Mouse (Mus musculus): ENCODE measurements around the gene Foxn3. TPM values are rescaled to one million over a fixed set of nuclear protein-coding genes. Genes with fewer than 3 reads are reported as not detected.
A peak's percentile ranks its signal among the peaks of the same experiment; 100 is the strongest.

Foxn3 gene
- total RNA-seq (2015; ENCODE audit: low replicate concordance), result 106 and 123 TPM in 2 replicates
- total RNA-seq (2017; ENCODE audit: low replicate concordance), result 52.2 and 58.2 TPM in 2 replicates

DNA sequence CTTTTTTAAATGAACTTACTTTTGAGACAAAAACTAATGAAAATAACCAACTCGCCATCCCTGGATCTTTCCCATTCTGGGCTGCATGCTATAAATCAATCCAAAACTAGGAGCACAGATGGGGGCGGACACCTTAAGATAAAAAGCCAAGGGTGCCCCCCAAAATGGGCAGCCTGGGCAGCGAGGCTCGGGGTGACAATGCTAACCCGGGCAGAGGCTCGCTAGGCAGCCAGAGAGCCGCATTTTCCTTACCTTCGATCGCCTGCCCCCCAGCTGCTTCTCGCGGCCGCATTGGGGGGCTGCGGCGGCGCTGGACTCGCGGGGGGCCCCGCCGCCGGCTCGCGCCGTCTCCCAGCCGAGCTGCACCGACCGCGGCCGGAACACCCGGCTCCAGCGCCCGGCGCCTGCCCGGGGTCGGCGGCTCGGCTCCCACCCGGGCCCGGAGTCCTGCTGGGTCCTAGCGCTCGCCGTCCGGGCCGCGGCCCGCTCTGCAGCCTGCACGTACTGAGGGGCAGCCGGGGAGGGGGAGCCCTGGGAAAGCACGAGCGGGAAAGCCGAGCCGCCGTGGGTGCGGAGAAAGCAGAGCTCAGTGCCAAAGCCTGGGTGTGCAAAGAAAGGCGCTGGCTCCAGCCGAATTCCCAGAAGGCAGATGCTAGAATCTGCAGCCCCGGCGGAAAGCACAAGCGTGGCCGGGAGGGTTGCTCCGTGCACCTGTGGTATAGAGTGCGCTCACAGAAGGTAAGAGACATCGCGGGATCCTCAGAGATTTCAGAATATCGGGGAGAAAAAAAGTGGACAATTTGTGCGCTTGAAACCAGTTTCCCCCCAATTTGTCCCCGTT, at the start of gene Foxn3:
Gene Foxn3 (minus strand): TSS at position 364 of the 841 bp plus-strand sequence.
- ATAC-seq (replicated peaks; ENCODE audit: low FRiP score, poor library complexity, severe bottlenecking), result 0 out of 2 replicates have a peak, but pooled peaks have one; percentile 52

DNA sequence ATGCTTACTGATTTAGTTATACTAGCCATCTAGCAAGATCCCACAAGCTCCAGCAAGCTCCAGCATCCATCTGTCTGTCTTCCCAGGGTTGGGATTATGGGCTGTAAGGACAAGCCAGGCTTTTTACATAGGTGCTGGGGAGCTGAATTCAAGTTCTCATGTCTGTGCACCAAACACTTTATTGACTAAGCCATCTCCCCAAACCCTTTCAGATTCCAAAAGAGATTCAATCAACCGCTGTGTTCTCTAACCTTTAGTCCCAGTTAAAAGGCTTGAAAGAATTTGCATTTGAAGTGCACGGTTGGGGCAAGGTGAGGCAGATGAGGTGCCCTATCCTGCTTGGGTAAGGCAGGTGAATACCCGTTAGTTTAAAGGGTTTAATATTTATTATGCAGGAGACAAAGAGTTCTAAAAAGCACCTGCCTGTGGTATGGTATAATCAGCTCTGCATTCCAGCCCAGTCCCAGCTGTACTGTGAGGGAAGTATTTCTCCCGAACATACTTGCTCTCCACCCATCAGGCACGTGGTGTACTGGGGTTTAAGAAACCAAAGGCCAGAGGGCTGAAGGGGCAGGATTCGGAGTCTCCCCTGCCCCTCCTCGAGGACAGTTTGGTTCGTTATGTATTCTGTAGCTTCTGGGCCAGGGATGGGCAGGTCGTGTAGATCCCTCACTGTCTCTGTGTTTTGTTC, 48.9 kb upstream of the Foxn3 start:
- no peak for ATAC-seq (replicated peaks; ENCODE audit: low FRiP score, poor library complexity, severe bottlenecking)

DNA sequence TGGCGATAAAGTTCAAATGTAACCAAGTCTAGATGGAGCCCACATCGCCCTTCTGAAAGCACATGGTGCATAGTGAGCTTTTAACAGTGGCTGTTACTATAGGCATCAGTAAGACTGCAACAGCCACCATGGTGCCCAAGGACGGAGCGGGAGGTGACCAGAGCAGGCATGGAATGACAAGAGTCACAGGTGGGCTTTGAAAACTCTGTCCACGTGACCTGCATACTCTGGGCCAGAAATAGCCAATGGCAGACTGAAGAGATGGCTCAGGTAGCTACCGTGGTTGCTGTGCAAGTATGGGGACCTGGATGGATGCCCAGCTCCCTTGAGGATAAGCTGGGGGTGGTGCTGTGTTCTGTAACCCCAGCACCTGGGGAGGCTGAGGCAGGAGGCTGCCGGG, 47.5 kb upstream of the Foxn3 start:
- ATAC-seq (replicated peaks; ENCODE audit: low FRiP score, poor library complexity, severe bottlenecking), result no peak

DNA sequence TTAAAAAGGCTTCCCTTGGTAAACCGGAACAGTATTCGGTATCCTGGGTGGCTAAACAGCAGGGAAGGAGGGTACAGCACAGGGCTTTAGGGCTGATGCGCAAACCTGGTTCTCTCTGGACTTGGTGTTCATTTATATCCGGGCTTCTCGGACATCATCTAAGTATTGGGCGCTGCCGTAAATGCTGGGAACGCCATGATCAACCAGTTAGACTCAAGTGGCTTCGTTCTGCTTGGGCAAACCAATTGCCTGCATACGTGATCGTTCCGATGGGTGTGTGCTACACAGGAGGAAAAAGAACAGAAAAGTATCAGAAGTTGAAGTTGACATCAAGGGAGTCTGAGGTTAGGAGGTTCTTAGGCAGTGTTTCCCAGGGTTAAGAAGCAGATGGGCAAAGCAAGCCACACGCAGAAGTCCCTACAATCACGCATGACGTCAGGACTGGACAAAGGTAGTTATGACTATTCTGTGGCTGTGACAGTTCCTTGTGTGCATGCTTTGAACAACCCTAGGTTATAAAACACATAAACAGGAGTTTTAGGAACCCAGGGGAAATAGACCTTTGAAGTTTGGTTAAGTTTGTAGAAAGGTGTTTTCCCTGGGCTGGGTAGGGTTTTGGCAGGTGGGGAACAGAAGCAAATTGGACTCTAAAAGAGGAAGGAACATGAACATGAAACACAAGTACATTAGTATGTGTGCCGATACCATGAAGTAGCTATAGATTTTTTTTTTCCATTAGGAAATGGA, 46.9 kb upstream of the Foxn3 start:
- ATAC-seq (replicated peaks; ENCODE audit: low FRiP score, poor library complexity, severe bottlenecking), result no peak

DNA sequence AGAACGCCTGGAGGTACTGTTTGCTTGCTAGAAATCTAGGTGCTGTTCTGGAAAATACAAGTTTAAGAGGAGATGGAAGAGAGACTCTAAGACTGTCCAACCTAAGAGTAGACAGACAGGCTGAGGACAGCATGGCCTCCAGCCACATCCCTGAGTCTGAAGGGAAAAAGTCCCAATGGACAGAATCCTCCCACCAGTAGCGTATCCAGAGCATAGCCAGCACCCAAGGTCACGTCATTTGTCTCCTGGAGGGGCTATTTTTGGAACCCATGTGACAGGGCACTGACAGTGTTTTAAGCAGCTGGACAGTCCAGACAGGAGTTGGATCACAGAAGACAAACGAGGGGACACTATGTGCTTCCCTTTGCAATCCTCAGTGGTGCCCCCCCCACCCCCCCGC, 46.3 kb upstream of the Foxn3 start:
- no peak for ATAC-seq (replicated peaks; ENCODE audit: low FRiP score, poor library complexity, severe bottlenecking)

DNA sequence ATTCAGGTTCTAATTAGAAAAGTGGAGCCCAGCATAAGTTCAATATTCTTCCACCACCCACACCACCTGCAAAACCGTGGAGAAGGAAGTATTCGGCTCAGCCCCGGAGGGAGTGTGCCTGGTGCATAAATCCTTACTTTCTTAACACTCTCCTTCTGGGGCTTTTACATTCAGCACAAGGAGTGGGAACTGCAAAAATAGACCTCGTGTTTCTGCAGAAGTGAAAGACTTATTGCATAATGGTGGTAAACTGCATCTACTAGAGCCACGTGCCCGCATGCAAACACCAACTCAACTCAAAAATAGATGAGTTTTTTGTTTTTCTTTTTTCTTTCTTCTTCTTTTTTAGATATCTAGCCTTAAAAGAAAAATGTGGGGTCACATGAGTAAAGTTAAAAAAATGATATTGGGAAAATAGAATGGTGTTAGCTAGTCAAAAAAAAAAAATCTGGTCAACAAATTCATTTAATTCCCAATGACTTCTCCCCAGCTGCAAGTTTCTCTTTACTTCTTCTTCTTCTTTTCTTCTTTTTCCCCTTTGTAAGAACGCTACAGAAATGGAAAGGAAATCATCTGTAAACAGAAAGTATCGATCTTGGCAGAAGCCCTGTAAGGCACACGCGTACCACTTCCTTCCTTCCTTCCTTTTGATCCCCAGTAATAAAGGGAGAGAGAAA, 45.0 kb upstream of the Foxn3 start:
- ATAC-seq (replicated peaks; ENCODE audit: low FRiP score, poor library complexity, severe bottlenecking), result no peak

DNA sequence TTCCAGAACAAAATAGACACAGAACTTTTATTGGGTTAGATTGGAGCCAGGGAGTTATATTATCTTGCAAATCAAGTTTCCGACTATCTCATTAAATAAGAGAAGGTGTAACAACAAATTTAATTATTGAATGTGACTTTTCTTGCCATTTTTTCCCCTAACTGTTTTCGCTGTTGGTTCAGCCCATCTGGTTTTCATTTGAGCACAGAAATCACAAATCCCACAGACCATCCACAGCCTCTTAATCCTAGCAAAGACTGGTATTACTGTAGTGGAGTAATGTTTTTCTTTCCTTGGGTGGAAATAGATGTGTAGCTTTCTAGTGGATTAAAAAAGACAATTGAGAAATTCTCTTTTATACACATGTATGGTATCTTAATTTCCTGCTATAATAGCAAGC, 40.0 kb upstream of the Foxn3 start:
- no peak for ATAC-seq (replicated peaks; ENCODE audit: low FRiP score, poor library complexity, severe bottlenecking)

DNA sequence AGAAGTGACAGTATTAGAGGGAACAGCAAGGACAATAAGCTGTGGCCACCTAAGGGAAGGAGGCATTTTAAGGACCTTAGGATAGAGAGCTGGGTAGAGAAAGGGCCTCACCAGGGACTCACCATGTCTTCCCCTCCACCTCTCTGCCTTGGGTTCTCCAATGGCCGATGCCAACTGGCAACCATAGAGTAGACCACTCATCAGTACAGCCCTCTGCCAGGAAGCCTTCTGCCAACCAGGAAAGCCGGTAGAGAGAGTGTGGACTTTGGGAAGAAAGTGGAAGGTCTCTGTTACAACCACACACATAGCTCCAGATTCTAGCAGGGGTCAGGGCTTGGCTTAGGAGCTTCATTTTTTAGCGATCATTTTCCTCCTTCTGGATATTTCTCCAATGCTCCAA, 38.5 kb upstream of the Foxn3 start:
- no peak for ATAC-seq (replicated peaks; ENCODE audit: low FRiP score, poor library complexity, severe bottlenecking)

DNA sequence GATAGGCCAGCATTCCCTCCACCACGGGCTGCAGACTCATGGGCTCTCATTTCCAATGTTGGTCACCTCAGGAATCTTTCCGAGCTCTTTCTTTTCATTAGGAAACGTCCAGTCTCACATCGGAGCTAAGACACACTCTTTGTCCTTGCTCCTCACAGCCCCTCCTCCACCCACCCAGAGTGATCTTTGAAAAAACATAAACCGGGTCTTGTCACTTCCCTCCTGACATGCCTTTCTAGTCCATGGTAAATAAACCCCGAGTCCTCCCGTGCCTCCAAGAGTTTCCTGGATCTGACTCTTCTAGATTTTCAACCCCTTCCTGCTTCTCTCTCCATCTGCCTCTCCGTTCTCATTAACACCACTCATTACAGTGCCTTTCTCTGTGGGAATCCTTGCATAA, 38.0 kb upstream of the Foxn3 start:
- no peak for ATAC-seq (replicated peaks; ENCODE audit: low FRiP score, poor library complexity, severe bottlenecking)

DNA sequence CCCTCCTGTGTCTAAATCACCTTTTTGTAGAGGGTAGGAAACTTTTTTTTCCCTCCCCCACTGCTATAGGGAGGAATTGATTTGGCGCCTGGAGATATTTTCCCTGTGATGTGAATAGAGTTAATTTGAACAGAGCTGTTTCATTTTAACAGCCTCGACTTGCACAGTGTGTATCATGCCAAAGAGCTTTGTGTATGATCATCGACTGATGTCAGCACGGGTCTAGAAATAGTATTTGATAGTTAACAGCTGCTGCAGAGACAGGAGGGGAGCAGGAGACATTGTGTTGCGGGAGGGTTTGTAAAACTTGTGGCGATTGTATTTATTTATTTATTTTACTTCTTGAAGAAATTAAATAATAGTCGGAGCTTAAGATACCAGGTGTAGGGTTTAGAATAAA, 36.2 kb upstream of the Foxn3 start:
- no peak for ATAC-seq (replicated peaks; ENCODE audit: low FRiP score, poor library complexity, severe bottlenecking)

DNA sequence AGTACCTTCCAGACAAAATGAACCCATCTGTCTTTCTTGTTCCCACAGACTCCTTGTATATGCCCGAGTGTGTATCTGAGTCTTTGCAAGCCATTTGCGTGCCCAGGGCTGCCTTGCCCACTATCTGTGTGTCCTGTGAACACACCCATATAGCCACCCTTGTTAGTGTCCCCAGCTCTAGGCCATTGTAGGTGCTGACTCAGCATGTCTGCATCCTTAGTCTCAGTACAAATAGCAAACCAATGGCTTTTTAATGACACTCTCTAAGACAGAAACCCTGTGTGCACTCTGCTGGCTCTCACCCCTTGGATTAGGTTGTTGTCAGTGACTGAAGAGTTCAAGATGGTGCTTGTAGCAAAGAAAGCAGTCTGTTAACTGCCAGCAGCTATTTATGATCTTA, 33.0 kb upstream of the Foxn3 start:
- no peak for ATAC-seq (replicated peaks; ENCODE audit: low FRiP score, poor library complexity, severe bottlenecking)

DNA sequence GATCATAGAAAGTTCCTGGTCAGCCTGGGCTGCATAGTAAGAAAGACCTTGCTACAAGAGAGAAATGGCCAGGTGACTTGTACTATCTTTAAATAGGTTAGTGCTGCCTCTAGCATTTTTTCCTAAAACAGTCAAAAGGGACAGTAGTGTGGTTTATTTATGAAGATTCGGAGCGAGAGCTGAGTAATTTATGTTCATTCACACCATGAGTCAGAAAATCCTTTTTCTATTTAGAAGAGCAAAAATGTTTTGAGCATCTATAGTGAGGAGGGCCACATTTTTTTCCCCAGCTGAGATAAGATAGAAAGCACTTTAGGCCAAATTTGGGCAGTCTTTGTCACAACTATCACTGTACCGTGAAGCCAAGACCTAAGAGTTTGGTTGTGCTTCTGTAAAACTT, 24.0 kb upstream of the Foxn3 start:
- ATAC-seq (replicated peaks; ENCODE audit: low FRiP score, poor library complexity, severe bottlenecking), result no peak

DNA sequence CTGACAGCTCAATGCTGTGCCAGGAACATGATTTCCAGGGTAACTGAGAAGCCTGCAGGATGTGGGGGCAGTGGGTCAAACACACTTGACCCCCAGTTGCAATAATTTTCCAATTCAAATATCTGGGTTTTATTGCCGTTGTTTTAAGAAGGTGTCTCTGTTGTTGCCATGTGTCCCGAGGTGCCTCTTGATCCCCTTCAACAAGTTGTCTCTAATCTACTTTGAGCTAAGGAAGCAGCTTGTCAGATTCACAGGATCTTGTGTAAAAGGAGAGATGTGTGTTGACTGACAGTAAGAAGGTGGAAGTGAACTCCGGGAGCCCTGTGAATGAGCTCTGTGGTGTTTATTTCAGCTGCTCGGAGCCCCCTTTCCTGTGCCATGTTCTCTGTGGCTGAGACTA, 16.6 kb upstream of the Foxn3 start:
- no peak for ATAC-seq (replicated peaks; ENCODE audit: low FRiP score, poor library complexity, severe bottlenecking)

DNA sequence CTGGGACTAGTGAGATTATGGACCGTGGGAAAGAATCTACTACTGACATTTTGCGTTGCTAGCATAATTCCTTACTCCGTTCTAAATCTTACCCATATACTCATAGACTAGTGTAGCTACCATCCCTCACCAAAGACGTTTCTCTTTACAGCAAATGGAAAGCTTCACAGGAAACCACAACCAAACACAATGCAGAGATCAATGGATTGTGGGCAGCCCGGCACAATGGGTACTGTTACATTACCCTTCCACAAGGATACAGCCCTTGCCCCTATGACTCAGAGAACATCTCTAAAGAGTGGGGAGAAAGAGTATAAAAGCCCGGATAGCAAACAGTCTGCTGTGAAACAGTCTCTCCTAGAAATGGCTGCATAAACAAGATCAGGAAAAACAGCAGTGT, 13.3 kb upstream of the Foxn3 start:
- ATAC-seq (replicated peaks; ENCODE audit: low FRiP score, poor library complexity, severe bottlenecking), result no peak

DNA sequence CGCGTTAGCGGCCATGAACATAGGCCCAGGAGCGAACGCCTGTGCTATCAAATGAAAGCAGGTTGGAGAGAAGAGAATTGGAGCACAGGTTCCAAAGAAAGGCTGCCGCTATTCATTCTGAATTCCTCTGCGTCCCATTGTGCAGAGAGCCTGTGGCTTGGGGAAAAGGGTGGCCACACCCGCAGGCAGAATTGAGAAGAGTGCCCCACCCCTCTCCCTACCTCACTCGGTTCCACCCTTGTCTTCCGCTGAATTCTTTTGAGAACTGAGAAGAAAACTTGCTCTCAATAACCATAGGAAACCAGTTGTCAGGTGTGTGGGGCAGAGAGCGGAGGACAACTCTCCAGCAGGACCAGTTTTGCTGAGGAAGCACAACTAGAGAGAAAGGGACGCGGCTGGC, 10.9 kb upstream of the Foxn3 start:
- no peak for ATAC-seq (replicated peaks; ENCODE audit: low FRiP score, poor library complexity, severe bottlenecking)

DNA sequence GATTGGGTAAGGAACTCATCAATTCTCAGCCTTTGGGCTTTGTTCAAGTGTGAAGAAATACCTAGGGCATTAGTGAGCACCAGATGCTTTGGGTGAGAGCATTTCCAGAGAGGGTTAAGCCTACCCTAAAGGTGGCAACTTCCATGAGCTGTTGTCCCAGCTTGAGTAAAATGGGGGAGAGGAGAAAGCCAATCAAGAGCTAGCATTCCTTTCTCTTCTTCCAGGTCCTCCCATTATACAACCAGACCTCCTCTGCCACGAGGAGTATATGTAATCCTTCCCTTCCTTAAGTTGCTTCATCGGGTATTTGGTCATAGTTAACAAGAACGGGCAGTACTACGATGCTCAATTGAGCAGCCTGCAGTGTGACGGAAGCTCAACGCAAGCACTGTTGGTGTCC, 9.7 kb upstream of the Foxn3 start:
- no peak for ATAC-seq (replicated peaks; ENCODE audit: low FRiP score, poor library complexity, severe bottlenecking)

DNA sequence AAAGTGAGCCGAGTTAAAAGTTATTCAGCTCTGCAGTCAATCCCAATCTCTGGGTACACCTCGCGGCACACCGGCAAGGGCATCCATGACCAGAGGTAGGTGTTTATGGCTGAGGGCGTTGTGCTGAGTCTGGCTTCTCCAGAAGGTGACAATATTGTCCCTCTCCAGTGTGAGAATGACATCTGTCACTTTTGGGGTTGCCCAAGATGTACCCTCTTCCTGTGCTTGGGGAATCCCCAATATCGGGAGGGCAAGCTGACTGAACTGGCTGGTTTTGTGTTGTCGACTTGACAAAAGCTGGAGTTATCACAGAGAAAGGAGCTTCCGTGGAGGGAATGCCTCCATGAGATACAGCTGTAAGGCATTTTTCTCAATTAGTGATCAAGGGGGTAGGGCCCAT, 8.6 kb upstream of the Foxn3 start:
- ATAC-seq (replicated peaks; ENCODE audit: low FRiP score, poor library complexity, severe bottlenecking), result no peak

DNA sequence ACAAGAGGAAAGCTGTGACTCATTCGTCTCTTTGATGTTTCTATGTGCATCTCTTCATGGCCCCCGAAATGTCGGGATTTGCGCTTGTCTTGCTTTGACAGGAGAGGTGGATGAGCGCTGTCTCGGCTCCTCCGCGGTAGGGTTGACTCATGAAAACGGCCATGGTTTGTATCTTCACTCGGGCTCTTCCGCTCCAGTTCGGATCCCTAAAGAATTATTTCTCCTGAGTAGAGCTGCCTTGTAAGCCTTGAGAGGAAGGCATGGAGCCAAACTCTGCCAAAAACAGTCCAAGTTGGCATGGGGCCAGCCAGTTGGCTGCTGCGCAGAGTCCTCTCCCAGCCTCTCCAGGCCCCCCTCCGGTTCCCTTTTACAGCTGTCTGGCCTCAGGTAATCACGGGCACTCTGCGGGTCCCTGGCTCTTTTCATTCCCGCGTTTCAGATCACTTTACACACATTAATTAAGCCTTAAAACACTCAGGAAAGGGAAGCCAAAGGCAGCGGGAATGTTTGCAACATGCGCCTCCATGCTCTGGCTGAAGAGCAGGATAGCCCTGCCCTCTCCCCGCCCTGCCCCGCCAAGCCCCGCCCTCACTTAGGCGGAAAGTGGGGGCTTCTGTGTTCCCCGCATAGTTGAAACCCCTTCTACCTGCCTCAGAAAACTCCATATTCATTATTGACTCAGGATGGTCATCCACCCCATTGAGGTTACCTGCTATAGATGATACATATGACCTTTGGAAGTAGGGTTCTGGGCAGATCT, 7.0 kb upstream of the Foxn3 start:
- no peak for ATAC-seq (replicated peaks; ENCODE audit: low FRiP score, poor library complexity, severe bottlenecking)

DNA sequence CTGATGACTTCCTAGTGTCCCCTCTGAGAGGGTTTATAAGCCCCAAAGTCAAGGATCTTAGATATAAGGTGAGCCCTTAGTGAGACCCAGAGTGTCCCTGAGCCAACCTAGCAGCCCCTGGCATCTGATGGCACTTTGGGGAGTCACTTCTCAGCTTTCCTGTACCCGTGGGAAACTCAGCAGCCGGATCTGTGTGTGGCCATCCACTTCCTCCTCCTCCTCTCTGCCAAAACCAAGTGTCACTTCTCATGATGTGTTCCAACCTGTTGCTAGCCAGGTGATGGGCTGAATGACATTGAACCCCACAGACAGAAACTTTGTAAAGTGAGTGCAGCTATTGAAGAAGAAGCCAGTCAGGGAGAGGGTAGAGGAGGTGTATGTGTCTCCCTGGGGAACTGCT, 2.2 kb upstream of the Foxn3 start:
- no peak for ATAC-seq (replicated peaks; ENCODE audit: low FRiP score, poor library complexity, severe bottlenecking)
